In genomic region chr5:139149006-139149672, GRCm38 (mm10) we compare ENCODE assay signal across 8 mouse cellular contexts. TPM values are rescaled to one million over a fixed set of nuclear protein-coding genes. Genes with fewer than 3 reads are reported as not detected.
DNase-seq lines count a peak whose midpoint lies in the region; ATAC-seq and TF ChIP-seq lines count a peak whose summit lies in the region.

No protein-coding gene starts in this region.

- TF ChIP-seq CTCF in MEL (IDR thresholded peaks at IDR 0.05 in 2 of 3, conservative IDR thresholded peaks at IDR 0.05 in 1 of 3; ENCODE audit: control insufficient read depth in 1 of 3, insufficient read depth in 1 of 3, low read depth in 2 of 3, low read length in 3 of 3, poor library complexity in 1 of 3, severe bottlenecking in 1 of 3) = no peak
- TF ChIP-seq CTCF in liver, postnatal 0 days (IDR thresholded peaks at IDR 0.05; ENCODE audit: low read depth) = no peak

- H3K9ac ChIP-seq in heart, embryonic 12.5 days = peak overlapping the region; percentile 46; the same call in 1 of the 2 replicates
- peak overlapping the region; percentile 30 for H3K9ac ChIP-seq in MEL (ENCODE audit: control insufficient read depth, low read depth, low read length, poor library complexity, severe bottlenecking)
- peak overlapping the region; percentile 66; the same call in 1 of the 2 replicates for H3K9ac ChIP-seq in forebrain, embryonic 16.5 days (replicated peaks; ENCODE audit: low read depth, low read length)
- H3K9ac ChIP-seq in liver, postnatal 0 days (replicated peaks) = peak overlapping the region; percentile 0; the same call in 1 of the 2 replicates

- no peak for TF ChIP-seq RAD21 in MEL (IDR thresholded peaks at IDR 0.05; ENCODE audit: low read depth, low read length)

- no peak for TF ChIP-seq POLR2A in MEL (IDR thresholded peaks at IDR 0.05; ENCODE audit: control insufficient read depth in 1 of 2, insufficient read depth in 1 of 2, low read depth in 1 of 2, low read length in 2 of 2, poor library complexity in 1 of 2)

- no peak for DNase-seq in heart, postnatal 25 days (ENCODE audit: low spot score)
- no peak for DNase-seq in MEL (ENCODE audit: low read depth, low spot score)
- no peak for DNase-seq in liver, postnatal 0 days
- DNase-seq in ovary, adult 18-20 months (ENCODE audit: low spot score) = no peak
- DNase-seq in urinary bladder, postnatal 25 days (ENCODE audit: low spot score) = no peak
- no peak for DNase-seq in adrenal gland, adult 18-20 months (ENCODE audit: low spot score in 2 of 2)

- peaks cover 10% of the 10 kb centered on the region; the same call in 1 of the 2 replicates for H3K79me2 ChIP-seq in MEL (ENCODE audit: control insufficient read depth, insufficient read depth, low read length, poor library complexity)

- no peak for TF ChIP-seq EP300 in MEL (IDR thresholded peaks at IDR 0.05; ENCODE audit: low read depth in 1 of 2, low read length in 2 of 2)
- TF ChIP-seq EP300 in liver, postnatal 0 days (IDR thresholded peaks at IDR 0.05; ENCODE audit: low read depth) = no peak

- peaks cover 24% of the 10 kb centered on the region for H3K36me3 ChIP-seq in heart, embryonic 12.5 days
- peaks cover 1 to 3% of the 10 kb centered on the region in 2 experiments; a peak in 1 of 4 replicates for H3K36me3 ChIP-seq in MEL (ENCODE audit: control insufficient read depth in 1 of 2, insufficient read depth in 2 of 2, low read length in 2 of 2)
- peaks cover 6% of the 10 kb centered on the region; the same call in 1 of the 2 replicates for H3K36me3 ChIP-seq in forebrain, embryonic 16.5 days (ENCODE audit: control insufficient read depth, insufficient read depth)
- peaks cover 12% of the 10 kb centered on the region for H3K36me3 ChIP-seq in liver, postnatal 0 days (replicated peaks; ENCODE audit: insufficient read depth, low read length)

- H3K9me3 ChIP-seq in heart, embryonic 12.5 days (replicated peaks) = 0 out of 2 replicates have a peak, but pooled peaks cover 3% of the 10 kb centered on the region
- no peaks in the 10 kb centered on the region for H3K9me3 ChIP-seq in MEL (replicated peaks; ENCODE audit: insufficient read depth, low read length)
- H3K9me3 ChIP-seq in forebrain, embryonic 16.5 days (ENCODE audit: control insufficient read depth, low read length) = no peaks in the 10 kb centered on the region
- no peaks in the 10 kb centered on the region for H3K9me3 ChIP-seq in liver, postnatal 0 days (ENCODE audit: low read length)

- intact Hi-C loops in heart, postnatal 25 days (cut with DNase I) = no loop called here

- H3K27me3 ChIP-seq in heart, embryonic 12.5 days (replicated peaks) = no peaks in the 10 kb centered on the region
- H3K27me3 ChIP-seq in MEL (ENCODE audit: control insufficient read depth in 1 of 2, insufficient read depth in 2 of 2, low read length in 2 of 2) = no peaks in the 10 kb centered on the region
- H3K27me3 ChIP-seq in forebrain, embryonic 16.5 days (replicated peaks; ENCODE audit: control insufficient read depth, insufficient read depth, low read length) = no peaks in the 10 kb centered on the region
- H3K27me3 ChIP-seq in liver, postnatal 0 days (ENCODE audit: insufficient read depth, low read length) = no peaks in the 10 kb centered on the region

- 26% methylated on average over 11 of the region's 11 CpGs for WGBS in heart, embryonic 12.5 days
- 25% methylated on average over 11 of the region's 11 CpGs for WGBS in forebrain, embryonic 16.5 days
- WGBS in liver, postnatal 0 days (ENCODE audit: insufficient replicate concordance) = 22% methylated on average over 11 of the region's 11 CpGs

- H3K4me2 ChIP-seq in heart, embryonic 12.5 days = peak overlapping the region; percentile 95
- peak overlapping the region; percentile 52 for H3K4me2 ChIP-seq in forebrain, embryonic 16.5 days (ENCODE audit: low read length)
- peak overlapping the region; percentile 95 for H3K4me2 ChIP-seq in liver, postnatal 0 days (ENCODE audit: low read depth, low read length)

- H3K4me1 ChIP-seq in heart, embryonic 12.5 days (replicated peaks) = peaks cover 21% of the 10 kb centered on the region
- H3K4me1 ChIP-seq in MEL (ENCODE audit: control insufficient read depth in 1 of 2, insufficient read depth in 2 of 2, low read length in 2 of 2) = peaks cover 0 to 7% of the 10 kb centered on the region in 2 experiments; a peak in 2 of 4 replicates
- peaks cover 35% of the 10 kb centered on the region for H3K4me1 ChIP-seq in forebrain, embryonic 16.5 days (replicated peaks; ENCODE audit: control insufficient read depth, insufficient read depth, low read length)
- peaks cover 4% of the 10 kb centered on the region; the same call in 1 of the 2 replicates for H3K4me1 ChIP-seq in liver, postnatal 0 days (ENCODE audit: insufficient read depth)

- H3K4me3 ChIP-seq in heart, embryonic 12.5 days = peak overlapping the region; percentile 90
- H3K4me3 ChIP-seq in MEL (ENCODE audit: control insufficient read depth in 1 of 2, insufficient read depth in 1 of 2, low read depth in 2 of 2, low read length in 2 of 2) = peak overlapping the region; percentile 61 to 96
- H3K4me3 ChIP-seq in forebrain, embryonic 16.5 days (replicated peaks; ENCODE audit: low read length) = peak overlapping the region; percentile 93
- H3K4me3 ChIP-seq in liver, postnatal 0 days (ENCODE audit: low read depth, low read length) = peak overlapping the region; percentile 87

- peak; percentile 62 for ATAC-seq in heart, embryonic 12.5 days (ENCODE audit: insufficient number of reproducible peaks, low FRiP score)
- ATAC-seq in forebrain, embryonic 16.5 days = peak; percentile 13
- ATAC-seq in liver, postnatal 0 days = peak; percentile 2; the same call in 1 of the 2 replicates

- peak overlapping the region; percentile 72; the same call in 1 of the 2 replicates for H3K27ac ChIP-seq in heart, embryonic 12.5 days (ENCODE audit: poor library complexity, severe bottlenecking)
- H3K27ac ChIP-seq in MEL (ENCODE audit: control insufficient read depth, low read depth, low read length) = no peak overlapping the region
- H3K27ac ChIP-seq in forebrain, embryonic 16.5 days (ENCODE audit: low read length) = peak overlapping the region; percentile 36
- H3K27ac ChIP-seq in liver, postnatal 0 days (ENCODE audit: low read depth) = peak overlapping the region; percentile 55

TF ChIP-seq in MEL, 35 proteins besides CTCF, POLR2A, EP300 and RAD21:
- no peak for TF ChIP-seq NELFE (IDR thresholded peaks at IDR 0.05; ENCODE audit: low read depth, low read length)
- TF ChIP-seq POLR2AphosphoS2 (IDR thresholded peaks at IDR 0.05; ENCODE audit: low read length) = no peak
- TF ChIP-seq TCF12 (IDR thresholded peaks at IDR 0.05; ENCODE audit: low read depth, low read length) = no peak
- TF ChIP-seq BHLHE40 (IDR thresholded peaks at IDR 0.05; ENCODE audit: borderline replicate concordance, low read depth, low read length) = no peak
- TF ChIP-seq MAX (IDR thresholded peaks at IDR 0.05; ENCODE audit: low read length) = no peak
- no peak for TF ChIP-seq MXI1 (IDR thresholded peaks at IDR 0.05; ENCODE audit: low read depth, low read length)
- TF ChIP-seq ELF1 (IDR thresholded peaks at IDR 0.05; ENCODE audit: low read depth, low read length) = no peak
- no peak for TF ChIP-seq USF2 (IDR thresholded peaks at IDR 0.05; ENCODE audit: borderline replicate concordance in 1 of 2, insufficient read depth in 1 of 2, low read depth in 1 of 2, low read length in 2 of 2)
- no peak for TF ChIP-seq RCOR1 (IDR thresholded peaks at IDR 0.05; ENCODE audit: low read depth, low read length)
- no peak for TF ChIP-seq GATA1 (IDR thresholded peaks at IDR 0.05; ENCODE audit: low read depth, low read length)
- TF ChIP-seq NRF1 (IDR thresholded peaks at IDR 0.05; ENCODE audit: insufficient read depth, low read depth, low read length, poor library complexity, severe bottlenecking) = no peak
- TF ChIP-seq MEF2A (IDR thresholded peaks at IDR 0.05; ENCODE audit: extremely low read depth, insufficient replicate concordance, low read depth, low read length, poor library complexity, severe bottlenecking) = no peak
- TF ChIP-seq KAT2A (conservative IDR thresholded peaks at IDR 0.05; ENCODE audit: low read depth, low read length) = no peak

RNA-seq across cellular contexts. Expression of gene Prkar1b, which starts 0.7 kb away (rescaled TPM):
- 10.4 and 11.5 TPM in 2 replicates for polyA plus RNA-seq in heart, embryonic 12.5 days (2016; fragmentation: Nextera tagmentation; extraction: Ambion mirVana)
- total RNA-seq in heart, postnatal 25 days (2021) = 1 to 10 TPM; 1.7 to 2.5 TPM
- not detected in 2 replicates for total RNA-seq in MEL (2012; rRNA removed)
- not detected for polyA plus RNA-seq in MEL (2012; ENCODE audit: insufficient read depth in 1 of 2, insufficient read length in 2 of 2, low read depth in 1 of 2, low replicate concordance in 2 of 2, missing spikeins in 1 of 2)
- polyA plus RNA-seq in forebrain, embryonic 16.5 days (2015; fragmentation: Nextera tagmentation; extraction: Ambion mirVana) = 208 and 245 TPM in 2 replicates
- 0.43 and 0.62 TPM in 2 replicates for polyA plus RNA-seq in liver, postnatal 0 days (2015; fragmentation: Nextera tagmentation; extraction: Ambion mirVana)
- 10 to 100 TPM; 44.4 to 67.4 TPM for total RNA-seq in adrenal gland, adult 18-20 months (2021)

RNA-seq across cellular contexts. Expression of gene Dnaaf5, which starts 0.9 kb away (rescaled TPM):
- polyA plus RNA-seq in heart, embryonic 12.5 days (2016; fragmentation: Nextera tagmentation; extraction: Ambion mirVana) = 9.8 and 10.5 TPM in 2 replicates
- 10 to 100 TPM; 14.5 to 21.9 TPM for total RNA-seq in heart, postnatal 25 days (2021)
- 17.0 and 20.1 TPM in 2 replicates for total RNA-seq in MEL (2012; rRNA removed)
- polyA plus RNA-seq in MEL (2012; ENCODE audit: insufficient read depth in 1 of 2, insufficient read length in 2 of 2, low read depth in 1 of 2, low replicate concordance in 2 of 2, missing spikeins in 1 of 2) = 10 to 100 TPM in 1 of 2 experiments, not detected in 1; 35.4 TPM
- 2.7 and 3.3 TPM in 2 replicates for polyA plus RNA-seq in forebrain, embryonic 16.5 days (2015; fragmentation: Nextera tagmentation; extraction: Ambion mirVana)
- 1.3 and 1.4 TPM in 2 replicates for polyA plus RNA-seq in liver, postnatal 0 days (2015; fragmentation: Nextera tagmentation; extraction: Ambion mirVana)
- total RNA-seq in adrenal gland, adult 18-20 months (2021) = 10 to 100 TPM; 17.1 to 19.4 TPM

RNA-seq across cellular contexts. Expression of gene Sun1, which starts 51.3 kb away (rescaled TPM):
- polyA plus RNA-seq in heart, embryonic 12.5 days (2016; fragmentation: Nextera tagmentation; extraction: Ambion mirVana) = 41.8 and 42.4 TPM in 2 replicates
- 10 to 100 TPM; 42.4 to 53.7 TPM for total RNA-seq in heart, postnatal 25 days (2021)
- 71.1 and 71.3 TPM in 2 replicates for total RNA-seq in MEL (2012; rRNA removed)
- polyA plus RNA-seq in MEL (2012; ENCODE audit: insufficient read depth in 1 of 2, insufficient read length in 2 of 2, low read depth in 1 of 2, low replicate concordance in 2 of 2, missing spikeins in 1 of 2) = 10 to 100 TPM in 1 of 2 experiments, not detected in 1; 79.0 TPM
- 56.3 and 60.7 TPM in 2 replicates for polyA plus RNA-seq in forebrain, embryonic 16.5 days (2015; fragmentation: Nextera tagmentation; extraction: Ambion mirVana)
- polyA plus RNA-seq in liver, postnatal 0 days (2015; fragmentation: Nextera tagmentation; extraction: Ambion mirVana) = 7.9 and 8.6 TPM in 2 replicates
- total RNA-seq in adrenal gland, adult 18-20 months (2021) = 10 to 100 TPM; 59.1 to 83.8 TPM

Comparison
In these comparisons a context has a peak if more than half of its experiments do, and no peak if none do; other contexts are left out.
1. ATAC-seq: peak in every context shown above with its lines; median percentile 62 in heart, embryonic 12.5 days; 13 in forebrain, embryonic 16.5 days; 2 in liver, postnatal 0 days.
2. H3K9ac ChIP-seq: peak in every context shown above with its lines; median percentile 66 in forebrain, embryonic 16.5 days; 46 in heart, embryonic 12.5 days; 30 in MEL; 0 in liver, postnatal 0 days.
3. RNA of gene Prkar1b, which starts 0.7 kb away (polyA plus RNA-seq): 208 to 245 TPM in forebrain, embryonic 16.5 days; 10.4 to 11.5 TPM in heart, embryonic 12.5 days, 0.43 to 0.62 TPM in liver, postnatal 0 days and not detected in MEL; every median in the first group is over 10 times any median in the second.
4. Peak in every context shown above with its lines, with median percentiles within 50 percentile points of each other: H3K4me2 ChIP-seq and H3K4me3 ChIP-seq.